Mouse (Mus musculus): ENCODE results near the gene Mmrn1.
"Not testable (repeated sequence)": the region's sequence is repeated elsewhere in the genome, so short reads cannot be mapped to it uniquely, and the experiment has no call there.

The Mmrn1 gene

DNA sequence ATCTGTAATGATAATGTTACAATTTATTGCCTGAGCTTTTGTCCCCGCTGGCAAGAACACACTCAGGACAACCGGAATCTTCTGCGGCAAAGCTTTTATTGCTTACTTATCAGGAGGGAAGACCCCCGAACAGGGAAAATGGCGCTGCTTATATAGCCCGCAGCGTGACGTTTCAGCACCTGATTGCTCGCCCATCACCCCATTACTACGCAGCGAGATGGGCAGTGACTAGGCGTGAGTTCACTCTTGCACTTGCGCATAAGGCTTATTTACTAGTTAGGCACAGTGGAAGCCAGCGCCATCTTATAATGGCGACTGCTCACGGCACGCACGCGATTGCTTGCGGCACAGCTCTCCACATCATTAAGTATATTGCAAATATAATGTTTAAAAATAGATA, at the start of gene Mmrn1:
TSS of gene Mmrn1 (plus strand) at position 301 of the 400 bp plus-strand sequence.
- DNase-seq, result not testable (repeated sequence)

GRCm38 (mm10) chr6:60880362-60880761, 44.4 kb upstream of the Mmrn1 start:
- no peak for DNase-seq

GRCm38 (mm10) chr6:60881534-60881933, 43.2 kb upstream of the Mmrn1 start:
- DNase-seq, result no peak

GRCm38 (mm10) chr6:60907272-60907671, 17.5 kb upstream of the Mmrn1 start:
- DNase-seq, result no peak

GRCm38 (mm10) chr6:60931364-60931763, 6.6 kb downstream of the Mmrn1 start:
- DNase-seq, result peak; percentile 14

- DNase-seq, result no peak
Observed at GRCm38 (mm10) chr6:60934835-60935234, 10.1 kb downstream of the Mmrn1 start.

DNA sequence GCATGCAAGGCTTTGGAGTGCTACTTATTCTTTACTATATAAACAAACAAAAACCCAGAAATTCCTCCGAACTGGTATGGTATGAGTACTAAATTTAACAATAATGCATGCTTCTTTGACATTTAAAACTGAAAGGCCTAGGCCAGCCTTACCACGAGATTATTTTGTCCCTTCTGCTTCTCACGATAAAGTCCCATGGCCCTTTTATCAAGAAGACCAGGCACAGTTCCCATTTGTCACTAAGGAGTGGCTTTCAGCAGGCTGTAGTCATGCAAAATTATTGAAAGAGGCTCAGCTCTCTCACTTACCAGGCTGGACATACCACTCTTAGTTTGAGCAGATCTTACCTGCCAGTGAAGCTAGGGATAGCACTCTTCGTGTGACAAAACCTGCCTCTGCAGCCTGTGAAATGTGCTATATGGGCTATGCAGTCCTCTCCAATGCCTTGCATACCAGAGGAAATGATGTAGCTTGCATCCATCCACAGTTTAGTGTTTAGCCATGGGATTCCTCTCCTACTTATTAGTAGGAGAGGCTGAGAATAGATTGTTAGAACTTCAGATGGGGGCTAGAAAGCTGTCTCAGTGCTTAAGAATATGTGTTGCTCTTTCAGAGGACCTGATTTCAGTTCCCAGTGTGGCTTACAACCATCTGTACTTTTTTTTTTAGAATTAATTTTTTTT, 10.8 kb downstream of the Mmrn1 start:
- DNase-seq, result no peak

- no peak for DNase-seq
Observed at GRCm38 (mm10) chr6:60944178-60944577, 19.4 kb downstream of the Mmrn1 start.

DNA sequence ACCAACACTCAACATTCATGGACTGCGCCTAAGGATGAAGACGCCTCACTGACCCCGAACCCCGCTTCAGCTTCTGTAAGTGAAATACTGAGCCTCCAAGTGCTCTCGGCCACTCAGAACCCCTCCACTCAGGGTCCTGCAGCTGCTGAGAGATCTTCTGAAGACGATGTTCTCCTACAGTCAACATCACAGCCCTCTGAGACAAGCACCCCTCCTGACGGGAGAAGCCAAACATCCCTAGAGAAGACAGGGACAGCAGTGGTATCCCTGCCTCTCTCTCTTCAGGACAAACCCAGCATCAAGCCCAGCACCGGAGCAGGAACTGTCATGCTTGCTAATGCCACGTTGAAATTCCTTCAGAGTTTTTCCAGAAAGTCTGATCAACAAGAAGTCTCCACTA, 19.8 kb downstream of the Mmrn1 start:
- DNase-seq, result no peak

- DNase-seq, result peak; percentile 28
Observed at GRCm38 (mm10) chr6:60950415-60950814, 25.6 kb downstream of the Mmrn1 start.

DNA sequence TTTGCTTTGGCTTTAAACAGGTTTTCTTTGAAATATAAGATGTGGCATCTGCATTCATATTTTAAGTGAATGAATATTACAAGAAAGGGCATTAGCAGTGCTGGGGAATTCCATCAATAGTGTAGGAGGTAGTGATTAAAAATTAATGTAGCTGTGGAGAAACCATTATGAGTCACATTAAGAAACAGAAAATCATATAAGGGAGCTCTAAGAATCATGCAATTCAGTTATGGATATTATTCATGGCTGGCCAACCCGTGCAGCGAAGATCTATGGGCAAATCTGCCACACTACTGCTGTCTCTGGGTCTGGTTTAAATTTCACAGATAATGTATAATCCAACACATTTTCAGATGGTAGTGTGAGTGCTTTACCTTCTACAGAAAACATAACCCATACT, 36.5 kb downstream of the Mmrn1 start:
- no peak for DNase-seq

DNA sequence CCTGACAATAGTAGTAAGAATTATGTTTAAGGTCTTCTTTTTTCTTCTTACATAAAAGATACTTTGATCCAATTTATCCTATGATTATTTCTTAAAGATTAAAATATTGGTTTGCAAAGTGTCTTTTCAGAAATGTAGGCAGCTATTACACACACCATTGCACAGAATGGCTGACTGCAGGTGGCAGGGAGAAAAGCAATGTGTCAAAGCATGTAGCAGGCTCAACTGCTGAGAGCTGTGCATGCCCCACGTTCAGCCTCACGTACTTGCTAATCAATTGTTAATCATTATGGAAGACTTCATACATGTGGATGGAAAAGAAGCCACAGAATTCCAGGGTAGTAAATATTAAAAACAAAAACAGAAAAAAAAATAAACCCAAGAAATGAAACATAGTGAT, 37.1 kb downstream of the Mmrn1 start:
- no peak for DNase-seq

DNA sequence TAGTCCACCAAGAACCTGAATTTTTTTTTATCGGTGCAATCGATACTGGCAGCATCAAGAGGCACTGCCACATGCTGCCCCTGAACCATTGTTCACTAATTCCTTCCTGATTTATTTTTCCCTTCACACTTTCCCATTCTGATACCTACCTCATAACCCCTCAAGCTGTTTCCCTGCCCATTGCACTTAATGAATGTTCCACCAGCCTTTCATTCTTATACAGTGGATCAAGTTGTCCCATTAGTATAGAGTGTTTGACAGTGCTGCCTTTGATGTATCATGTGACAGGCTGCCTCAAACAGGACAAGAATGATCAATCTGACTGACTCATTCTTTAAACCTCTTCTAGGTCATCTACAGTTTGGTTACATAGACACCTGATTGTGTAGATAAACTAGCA, 37.9 kb downstream of the Mmrn1 start:
- no peak for DNase-seq

GRCm38 (mm10) chr6:60963726-60964125, 39.0 kb downstream of the Mmrn1 start:
- no peak for DNase-seq

GRCm38 (mm10) chr6:60966931-60967330, 42.2 kb downstream of the Mmrn1 start:
- no peak for DNase-seq

DNA sequence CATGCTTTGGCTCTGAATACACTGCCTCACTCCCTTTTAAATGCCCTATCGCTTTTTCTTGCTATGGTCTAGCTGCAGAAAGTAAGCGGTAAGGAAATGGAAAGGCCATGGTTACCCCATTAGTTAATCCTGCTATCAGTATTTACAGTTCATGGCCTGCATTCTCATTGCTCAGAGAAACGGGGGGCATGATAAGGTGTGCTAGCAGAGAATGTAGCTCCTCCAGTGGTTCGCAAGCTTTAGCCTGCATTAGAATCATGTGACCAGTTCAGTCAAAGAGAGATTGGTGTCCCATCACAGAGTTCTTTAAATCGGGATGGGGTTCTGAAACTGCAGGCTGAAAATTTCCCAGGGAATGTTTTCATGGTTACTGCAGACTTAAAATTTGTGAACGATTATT, 44.6 kb downstream of the Mmrn1 start:
- no peak for DNase-seq

GRCm38 (mm10) chr6:60970811-60971210, 46.0 kb downstream of the Mmrn1 start:
- DNase-seq, result no peak

DNA sequence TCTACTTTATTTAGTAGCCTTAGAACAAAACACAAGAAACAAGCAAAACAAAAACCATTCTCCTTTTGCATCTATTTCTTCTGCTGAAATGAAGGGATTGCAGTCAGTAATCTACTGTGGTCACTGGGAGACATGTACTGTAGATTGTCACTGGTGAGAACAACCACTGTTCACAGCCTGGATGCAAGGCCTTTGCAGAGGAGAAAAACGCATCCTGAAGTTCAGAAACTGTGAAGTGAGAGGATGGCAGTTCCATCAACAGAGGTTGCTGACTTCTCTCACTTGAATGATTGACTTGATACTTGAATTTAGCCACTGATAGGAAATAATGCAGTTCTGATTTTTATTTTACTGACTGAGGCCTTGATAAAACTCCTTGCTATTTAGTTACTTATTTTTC, 53.8 kb downstream of the Mmrn1 start:
- DNase-seq, result no peak

DNA sequence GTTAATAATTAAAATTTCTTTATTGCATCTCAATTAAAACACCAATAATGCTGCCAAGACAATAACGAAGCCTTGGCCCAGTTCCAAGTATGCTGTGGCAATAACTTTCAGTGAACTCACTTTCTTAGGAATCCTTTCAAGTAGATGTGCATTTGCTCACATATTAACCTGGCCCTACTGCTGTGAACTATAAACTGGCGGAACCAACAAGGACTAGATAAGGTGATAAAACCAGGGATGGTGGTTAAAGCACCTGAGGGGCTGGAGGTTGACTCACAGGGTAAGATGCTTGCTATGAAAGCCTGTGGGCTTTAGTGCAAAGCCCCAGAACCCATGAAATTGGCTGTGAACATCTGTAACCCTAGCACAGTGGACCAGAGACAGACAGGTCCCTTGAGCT, 54.3 kb downstream of the Mmrn1 start:
- DNase-seq, result no peak

GRCm38 (mm10) chr6:60984360-60984759, 59.6 kb downstream of the Mmrn1 start:
- no peak for DNase-seq

DNA sequence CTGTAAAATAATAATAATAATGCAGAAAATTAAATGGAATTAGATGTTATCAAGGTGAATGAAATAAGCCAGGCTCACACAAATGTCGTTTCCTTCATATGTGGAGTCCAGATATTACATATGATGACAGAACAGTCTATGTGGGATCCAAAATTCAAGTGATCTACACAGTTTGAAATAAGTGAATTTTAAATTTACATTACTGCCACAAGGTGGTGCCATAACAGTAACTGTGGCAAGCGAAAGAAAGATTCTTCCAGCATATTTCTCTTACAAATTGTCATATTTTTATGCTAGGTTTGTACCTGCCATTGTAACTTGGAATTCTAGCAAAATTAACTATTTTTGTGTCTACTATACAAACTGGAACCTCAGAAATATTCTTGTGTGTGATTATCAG, 61.1 kb downstream of the Mmrn1 start:
- no peak for DNase-seq

- peak; percentile 11 for DNase-seq
Observed at GRCm38 (mm10) chr6:60986914-60987313, 62.1 kb downstream of the Mmrn1 start.

DNA sequence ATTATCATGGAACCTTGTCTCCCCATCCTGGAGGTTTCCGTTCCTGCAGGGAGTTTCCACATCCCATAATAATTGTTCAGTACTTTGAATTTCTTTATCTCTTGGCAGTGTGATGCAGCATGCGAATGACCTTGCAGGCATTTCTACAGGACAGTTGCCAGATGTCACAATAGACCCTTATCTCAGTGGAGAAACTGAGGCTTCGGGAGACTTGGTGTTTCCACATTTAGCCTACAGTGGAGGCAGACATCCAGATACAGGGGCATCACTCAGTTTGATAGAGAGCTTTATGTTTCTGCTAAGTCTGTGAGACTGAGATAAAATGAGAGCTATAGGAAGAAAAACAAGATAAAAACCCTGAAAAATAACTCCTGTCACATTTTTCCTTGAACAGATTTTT, 63.0 kb downstream of the Mmrn1 start:
- DNase-seq, result no peak

- DNase-seq, result no peak
Observed at GRCm38 (mm10) chr6:60992366-60992765, 67.6 kb downstream of the Mmrn1 start.

GRCm38 (mm10) chr6:60993386-60994108, 68.8 kb downstream of the Mmrn1 start:
- DNase-seq, result no peak
